Mouse (Mus musculus): ENCODE data around the gene Calr.
A peak's percentile ranks its signal among the peaks of the same experiment; 100 is the strongest.

Calr gene

GRCm38 (mm10) chr8:84814555-84815441 lies 31.9 kb downstream of the Calr start:
- peak; percentile 94 to 95 for DNase-seq

- DNase-seq = no peak
These were observed 32.5 kb downstream of the Calr start for GRCm38 (mm10) chr8:84814240-84814554.

GRCm38 (mm10) chr8:84813830-84814229 lies 32.9 kb downstream of the Calr start:
- no peak for DNase-seq

- DNase-seq = peak; percentile 94 to 96
These were observed 33.7 kb downstream of the Calr start for GRCm38 (mm10) chr8:84813059-84813458.

- DNase-seq = peak in 1 of 2 experiments; percentile 40
These were observed 35.4 kb downstream of the Calr start for GRCm38 (mm10) chr8:84811303-84811702.

GRCm38 (mm10) chr8:84810896-84811295 lies 35.8 kb downstream of the Calr start:
- DNase-seq = peak; percentile 99 to 100

- no peak for DNase-seq
These were observed 36.8 kb downstream of the Calr start for GRCm38 (mm10) chr8:84809941-84810280.

GRCm38 (mm10) chr8:84809109-84809940 lies 37.4 kb downstream of the Calr start:
- DNase-seq = peak; percentile 63 to 70

GRCm38 (mm10) chr8:84806031-84806430 lies 40.7 kb downstream of the Calr start:
- DNase-seq = no peak

GRCm38 (mm10) chr8:84799999-84800831 lies 46.5 kb downstream of the Calr start, which contains the start of gene Nfix:
TSS of gene Nfix (minus strand) at chr8:84800344.
- peak; percentile 87 to 90 for DNase-seq

GRCm38 (mm10) chr8:84799136-84799931 lies 47.4 kb downstream of the Calr start:
- DNase-seq = peak; percentile 88 to 89

- DNase-seq = peak; percentile 63 to 68
These were observed 48.1 kb downstream of the Calr start for GRCm38 (mm10) chr8:84798446-84799135.

- DNase-seq = peak; percentile 83 to 92
These were observed 48.8 kb downstream of the Calr start for GRCm38 (mm10) chr8:84797971-84798370.

GRCm38 (mm10) chr8:84797256-84797797 lies 49.4 kb downstream of the Calr start:
- peak; percentile 58 to 59 for DNase-seq

- DNase-seq = peak in 1 of 2 experiments; percentile 82
These were observed 52.2 kb downstream of the Calr start for GRCm38 (mm10) chr8:84794486-84794885.

- peak; percentile 92 to 94 for DNase-seq
These were observed 52.8 kb downstream of the Calr start for GRCm38 (mm10) chr8:84793791-84794485.

- peak in 1 of 2 experiments; percentile 53 for DNase-seq
These were observed 53.6 kb downstream of the Calr start for GRCm38 (mm10) chr8:84793134-84793533.

- DNase-seq = no peak
These were observed 54.2 kb downstream of the Calr start for GRCm38 (mm10) chr8:84792429-84792947.

Measured in cerebellum, postnatal 10 days (tissue).